Mouse (Mus musculus): ENCODE measurements around the gene Ptprg. TPM values are rescaled to one million over a fixed set of nuclear protein-coding genes. Genes with fewer than 3 reads are reported as not detected.

The Ptprg gene
- total and polyA plus RNA-seq, 2 experiments from 2014 or later = 28.5 to 88.7 TPM

GRCm38 (mm10) chr14:11536121-11536520 is 17.2 kb upstream of the Ptprg start:
- WGBS = 92% methylated on average over 5 of the region's 5 CpGs
- Histone ChIP-seq H3K4me2 (ENCODE audit: low read depth) (no peak overlapping the region), H3K27me3 (ENCODE audit: insufficient read depth, low read length) (no peaks in the 10 kb centered on the region), H3K27ac (ENCODE audit: low read depth, low read length) (no peak overlapping the region), H3K36me3 (ENCODE audit: insufficient read depth) (no peaks in the 10 kb centered on the region), H3K4me1 (ENCODE audit: insufficient read depth) (no peaks in the 10 kb centered on the region), H3K4me3 (ENCODE audit: low read depth, low read length) (no peak overlapping the region), H3K9ac (no peak overlapping the region), H3K9me3 (ENCODE audit: low read length) (no peaks in the 10 kb centered on the region)
- ATAC-seq (no peak), DNase-seq (no peak)
- TF ChIP-seq CTCF (IDR thresholded peaks at IDR 0.05; ENCODE audit: low read depth) = no peak

GRCm38 (mm10) chr14:11551892-11552291 is 1.4 kb upstream of the Ptprg start:
- peak overlapping the region; percentile 73 for H3K4me2 ChIP-seq (ENCODE audit: low read depth)
- no peak for ATAC-seq
- H3K4me1 ChIP-seq (ENCODE audit: insufficient read depth) = peaks cover 8% of the 10 kb centered on the region; the same call in 1 of the 2 replicates
- peak overlapping the region; percentile 67; the same call in 1 of the 2 replicates for H3K4me3 ChIP-seq (ENCODE audit: low read depth, low read length)
- H3K27me3 ChIP-seq (ENCODE audit: insufficient read depth, low read length) = no peaks in the 10 kb centered on the region
- no peak overlapping the region for H3K27ac ChIP-seq (ENCODE audit: low read depth, low read length)
- WGBS = 38% methylated on average over 11 of the region's 11 CpGs
- peak overlapping the region; percentile 72; the same call in 1 of the 2 replicates for H3K9ac ChIP-seq
- H3K36me3 ChIP-seq (ENCODE audit: insufficient read depth) = no peaks in the 10 kb centered on the region
- no peak for TF ChIP-seq CTCF (IDR thresholded peaks at IDR 0.05; ENCODE audit: low read depth)
- DNase-seq = no peak
- H3K9me3 ChIP-seq (ENCODE audit: low read length) = no peaks in the 10 kb centered on the region

GRCm38 (mm10) chr14:11552521-11553272 is 635 bp upstream of the Ptprg start:
- H3K4me3 ChIP-seq (ENCODE audit: low read depth, low read length) = peak overlapping the region; percentile 67
- H3K27me3 ChIP-seq (ENCODE audit: insufficient read depth, low read length) = no peaks in the 10 kb centered on the region
- H3K9me3 ChIP-seq (ENCODE audit: low read length) = no peaks in the 10 kb centered on the region
- H3K4me2 ChIP-seq (ENCODE audit: low read depth) = peak overlapping the region; percentile 73
- H3K36me3 ChIP-seq (ENCODE audit: insufficient read depth) = no peaks in the 10 kb centered on the region
- H3K9ac ChIP-seq = peak overlapping the region; percentile 72
- DNase-seq = peak; percentile 40
- peaks cover 10% of the 10 kb centered on the region; the same call in 1 of the 2 replicates for H3K4me1 ChIP-seq (ENCODE audit: insufficient read depth)
- peak overlapping the region; percentile 91 for H3K27ac ChIP-seq (ENCODE audit: low read depth, low read length)
- peak; percentile 1 for ATAC-seq
- TF ChIP-seq CTCF (IDR thresholded peaks at IDR 0.05; ENCODE audit: low read depth) = no peak
- WGBS = 2% methylated on average over 33 of the region's 33 CpGs

- Histone ChIP-seq H3K36me3 (ENCODE audit: insufficient read depth) (no peaks in the 10 kb centered on the region), H3K4me3 (ENCODE audit: low read depth, low read length) (peak overlapping the region; percentile 67), H3K27me3 (ENCODE audit: insufficient read depth, low read length) (no peaks in the 10 kb centered on the region), H3K27ac (ENCODE audit: low read depth, low read length) (peak overlapping the region; percentile 91), H3K4me2 (ENCODE audit: low read depth) (peak overlapping the region; percentile 73), H3K4me1 (ENCODE audit: insufficient read depth) (peaks cover 13% of the 10 kb centered on the region; the same call in 1 of the 2 replicates), H3K9me3 (ENCODE audit: low read length) (no peaks in the 10 kb centered on the region), H3K9ac (peak overlapping the region; percentile 72)
- no peak for TF ChIP-seq CTCF (IDR thresholded peaks at IDR 0.05; ENCODE audit: low read depth)
- DNase-seq (no peak), ATAC-seq (peak; percentile 65)
- WGBS = 1% methylated on average over 57 of the region's 57 CpGs
Observed at GRCm38 (mm10) chr14:11553679-11554305, 460 bp downstream of the Ptprg start.

- Histone ChIP-seq H3K9ac (peak overlapping the region; percentile 72), H3K9me3 (ENCODE audit: low read length) (no peaks in the 10 kb centered on the region), H3K4me3 (ENCODE audit: low read depth, low read length) (peak overlapping the region; percentile 67), H3K36me3 (ENCODE audit: insufficient read depth) (no peaks in the 10 kb centered on the region), H3K4me1 (ENCODE audit: insufficient read depth) (peaks cover 13% of the 10 kb centered on the region; the same call in 1 of the 2 replicates), H3K27ac (ENCODE audit: low read depth, low read length) (peak overlapping the region; percentile 91), H3K27me3 (ENCODE audit: insufficient read depth, low read length) (no peaks in the 10 kb centered on the region), H3K4me2 (ENCODE audit: low read depth) (peak overlapping the region; percentile 73)
- ATAC-seq (peak; percentile 27), DNase-seq (peak; percentile 63)
- no peak for TF ChIP-seq CTCF (IDR thresholded peaks at IDR 0.05; ENCODE audit: low read depth)
- under 1% methylated on average over 46 of the region's 46 CpGs for WGBS
Observed at GRCm38 (mm10) chr14:11554306-11555041, 1.1 kb downstream of the Ptprg start.

GRCm38 (mm10) chr14:11555061-11555501 is 1.7 kb downstream of the Ptprg start:
- TF ChIP-seq CTCF (IDR thresholded peaks at IDR 0.05; ENCODE audit: low read depth) = no peak
- under 1% methylated on average over 17 of the region's 17 CpGs for WGBS
- ATAC-seq = no peak

More at GRCm38 (mm10) chr14:11555061-11555501, 1.7 kb downstream of the Ptprg start:
- peak overlapping the region; percentile 73 for H3K4me2 ChIP-seq (ENCODE audit: low read depth)
- no peaks in the 10 kb centered on the region for H3K27me3 ChIP-seq (ENCODE audit: insufficient read depth, low read length)
- peak overlapping the region; percentile 67 for H3K4me3 ChIP-seq (ENCODE audit: low read depth, low read length)
- H3K4me1 ChIP-seq (ENCODE audit: insufficient read depth) = peaks cover 13% of the 10 kb centered on the region; the same call in 1 of the 2 replicates
- H3K27ac ChIP-seq (ENCODE audit: low read depth, low read length) = peak overlapping the region; percentile 91
- H3K36me3 ChIP-seq (ENCODE audit: insufficient read depth) = no peaks in the 10 kb centered on the region
- H3K9me3 ChIP-seq (ENCODE audit: low read length) = no peaks in the 10 kb centered on the region
- DNase-seq = peak; percentile 43
- peak overlapping the region; percentile 72 for H3K9ac ChIP-seq
